Mouse (Mus musculus): ENCODE results near the gene Leng8.

Leng8 gene

DNA sequence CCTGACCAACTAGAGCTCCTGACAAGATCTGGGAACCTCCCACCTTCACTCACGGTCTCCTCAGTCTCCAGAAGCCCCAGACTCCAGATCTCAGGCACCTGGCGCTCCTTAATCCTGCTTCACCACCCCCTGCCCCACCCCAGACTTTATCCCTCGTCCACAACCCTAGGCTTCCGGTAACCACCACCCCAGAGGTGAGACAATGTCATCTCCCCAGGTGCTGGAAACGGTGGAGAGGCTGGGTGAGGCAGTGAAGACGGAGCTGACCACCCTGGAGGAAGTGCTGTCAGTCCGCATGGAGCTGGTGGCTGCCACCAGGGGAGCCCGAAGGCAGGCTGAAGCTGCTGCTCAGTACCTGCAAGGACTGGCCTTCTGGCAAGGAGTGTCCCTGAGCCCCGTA is 11.5 kb upstream of the Leng8 start:
- in situ Hi-C loops (cut with MseI, MboI) = loop anchor here (5.0 to 25.0 kb wide), 3 partner anchors 309 to 413 kb away; partner anchors contain the start of genes Pirb (in 1 of the 2) and Rps9 (in 1 of the 2)

DNA sequence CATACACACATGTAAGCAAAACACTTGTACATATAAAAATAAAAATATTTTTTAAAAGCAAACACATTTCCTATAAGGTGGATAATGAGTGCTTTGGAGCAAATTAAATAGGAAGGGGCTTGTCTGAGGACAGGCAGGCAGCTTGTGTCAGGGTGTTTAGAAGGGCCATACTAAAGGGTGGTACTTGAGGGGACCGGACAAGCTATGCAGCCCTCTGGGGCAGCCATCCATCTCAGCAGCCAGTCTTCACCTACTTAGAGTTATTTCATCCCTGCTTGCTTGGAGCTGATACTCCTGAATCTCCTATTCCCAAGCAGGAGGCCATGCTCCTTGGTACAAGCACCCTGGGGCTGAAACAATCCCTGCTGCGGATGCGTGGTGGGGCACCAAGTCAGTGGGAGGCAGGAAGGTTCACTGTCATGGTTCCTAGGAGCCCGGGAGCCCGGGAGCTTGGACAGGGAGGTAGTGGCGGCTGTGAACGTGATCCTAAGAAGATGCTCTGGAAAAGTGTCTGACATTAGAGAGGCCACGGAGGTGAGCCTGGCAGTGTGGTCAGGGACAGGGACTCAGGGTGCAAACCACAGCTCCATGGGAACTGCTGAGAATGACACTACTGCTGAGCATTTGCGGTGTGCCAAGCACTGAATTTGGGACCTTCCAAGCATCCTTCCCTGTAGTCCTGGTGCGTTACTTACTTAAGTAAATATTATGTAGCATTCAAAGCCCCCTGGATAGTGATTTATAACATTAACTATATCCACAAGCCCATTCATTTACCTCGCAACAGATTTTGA is 9.7 kb upstream of the Leng8 start:
- in situ Hi-C loops (cut with MseI, MboI) = loop anchor here (5.0 to 25.0 kb wide), 3 partner anchors 308 to 415 kb away; partner anchors contain the start of genes Pirb (in 1 of the 2) and Rps9 (in 1 of the 2)

DNA sequence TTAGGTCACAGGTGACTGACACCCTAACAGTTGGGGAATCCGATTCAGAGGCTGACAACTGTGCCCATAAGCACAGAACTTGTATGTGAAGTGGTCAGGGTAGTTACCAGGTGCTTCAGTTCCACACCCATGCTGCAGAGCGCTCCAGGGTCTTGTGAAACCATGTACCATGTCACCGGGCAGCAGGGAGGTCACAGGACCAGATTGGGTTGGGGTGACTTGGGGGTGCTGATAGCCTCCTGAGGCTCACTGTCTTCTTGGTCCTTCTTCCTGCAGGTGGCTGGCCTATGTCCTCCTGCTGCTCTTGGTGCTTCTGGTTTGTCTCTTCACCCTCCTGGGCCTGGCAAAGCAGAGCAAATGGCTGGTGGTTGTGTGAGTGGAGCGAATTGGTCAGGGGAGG is 8.9 kb upstream of the Leng8 start:
- in situ Hi-C loops (cut with MseI, MboI) = loop anchor here (5.0 to 25.0 kb wide), 3 partner anchors 307 to 416 kb away; partner anchors contain the start of genes Pirb (in 1 of the 2) and Rps9 (in 1 of the 2)

DNA sequence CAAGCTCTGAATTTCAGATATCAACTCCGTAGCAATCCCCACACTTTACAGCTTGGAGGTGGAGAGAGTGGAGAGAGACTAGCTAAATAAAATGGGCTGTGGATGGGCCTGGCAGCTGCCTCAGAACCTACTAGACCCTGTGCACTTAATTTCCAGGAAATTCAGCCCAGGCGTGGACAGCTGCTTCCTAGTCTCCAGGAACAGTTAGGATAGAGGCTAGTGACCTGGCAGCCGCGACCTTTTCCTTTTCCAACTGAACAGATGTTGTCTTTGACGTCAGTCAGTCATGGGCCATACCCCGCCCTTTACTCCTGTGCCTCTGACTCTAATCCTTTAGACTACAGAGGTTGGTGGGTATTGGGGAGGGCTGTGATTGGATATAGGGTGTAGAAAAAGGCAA is 8.0 kb upstream of the Leng8 start:
- in situ Hi-C loops (cut with MseI, MboI) = loop anchor here (5.0 to 25.0 kb wide), 3 partner anchors 306 to 417 kb away; partner anchors contain the start of genes Pirb (in 1 of the 2) and Rps9 (in 1 of the 2)

DNA sequence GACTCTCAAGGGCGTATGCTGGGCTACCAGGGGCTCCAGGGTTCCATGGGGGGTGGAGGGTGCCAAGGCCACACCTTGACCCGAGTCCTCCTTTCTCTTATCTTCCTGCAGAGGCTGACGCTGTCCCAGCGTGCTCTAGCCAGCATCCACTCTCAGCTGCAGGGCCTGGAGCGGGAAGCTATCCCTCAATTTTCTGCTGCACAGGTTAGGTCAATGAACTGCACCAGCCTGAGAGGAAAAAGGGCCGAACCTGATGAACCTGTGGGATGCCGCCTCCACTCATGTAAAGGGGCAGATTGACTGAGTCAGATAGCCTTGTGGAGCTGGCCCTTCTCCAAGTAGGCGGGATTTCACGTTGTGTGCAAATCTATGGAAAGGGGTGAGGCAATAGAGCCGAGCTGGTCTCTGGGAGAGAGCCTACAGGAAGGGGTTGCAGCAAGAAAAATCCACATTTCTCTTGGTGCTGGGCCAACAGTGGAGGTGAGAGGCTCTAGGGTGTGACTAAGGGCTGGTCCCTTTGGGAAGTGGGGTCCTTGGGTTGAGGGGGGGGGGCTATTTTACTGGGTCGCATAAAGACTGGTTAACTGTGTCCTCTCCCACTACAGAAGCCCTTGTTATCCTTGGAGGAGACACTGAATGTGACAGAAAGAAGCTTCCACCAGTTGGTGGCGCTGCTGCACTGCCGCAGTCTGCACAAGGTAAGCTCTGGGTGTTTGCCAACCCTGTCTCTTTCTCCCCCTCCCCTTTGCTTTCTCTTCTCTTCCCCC is 6.0 kb upstream of the Leng8 start:
- in situ Hi-C loops (cut with MseI, MboI) = loop anchor here in 1 of 2 experiments (25.0 kb wide), 1 partner anchor 419 kb away; the partner anchor contains the start of genes Pirb and Rps9

DNA sequence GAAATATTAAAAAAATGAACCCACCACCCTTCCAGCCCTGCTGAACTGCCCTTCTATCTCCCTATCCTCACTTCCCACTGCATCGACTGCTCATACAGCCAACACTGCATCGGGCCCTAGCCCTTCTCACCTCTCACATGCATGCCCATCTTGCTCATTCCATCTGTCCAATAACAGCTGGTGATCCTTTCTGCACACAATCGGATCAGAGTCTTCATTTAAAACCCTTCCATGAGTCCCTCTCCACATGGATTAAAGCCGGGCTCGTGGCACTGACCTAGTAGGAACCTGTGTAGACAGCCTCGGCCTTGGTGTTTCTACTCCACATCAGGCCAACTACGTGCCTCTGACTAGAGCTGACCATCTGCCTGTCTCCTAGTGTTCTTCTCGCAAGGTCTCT is 4.9 kb upstream of the Leng8 start:
- in situ Hi-C loops (cut with MseI, MboI) = loop anchor here in 1 of 2 experiments (25.0 kb wide), 1 partner anchor 420 kb away; the partner anchor contains the start of genes Pirb and Rps9

DNA sequence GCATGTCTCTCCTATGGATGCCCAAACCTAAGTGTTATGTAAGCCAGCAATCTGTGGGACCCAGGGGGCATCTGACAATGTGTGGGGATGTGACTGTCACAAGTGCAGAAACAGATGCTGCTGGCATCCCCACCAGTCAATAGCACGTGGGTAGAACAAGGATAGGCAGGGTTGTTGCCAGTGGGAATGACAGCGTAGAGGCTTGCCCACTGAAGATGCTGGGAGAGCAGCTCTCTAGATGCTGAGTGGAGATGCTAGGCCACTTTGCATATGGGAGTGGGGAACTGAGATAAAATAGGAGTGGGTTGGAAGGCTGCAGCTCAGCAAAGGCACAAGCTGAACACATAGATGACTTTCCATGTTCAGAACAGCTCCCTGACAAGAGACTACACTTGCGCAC is 4.3 kb upstream of the Leng8 start:
- in situ Hi-C loops (cut with MseI, MboI) = loop anchor here in 1 of 2 experiments (25.0 kb wide), 1 partner anchor 420 kb away; the partner anchor contains the start of genes Pirb and Rps9

DNA sequence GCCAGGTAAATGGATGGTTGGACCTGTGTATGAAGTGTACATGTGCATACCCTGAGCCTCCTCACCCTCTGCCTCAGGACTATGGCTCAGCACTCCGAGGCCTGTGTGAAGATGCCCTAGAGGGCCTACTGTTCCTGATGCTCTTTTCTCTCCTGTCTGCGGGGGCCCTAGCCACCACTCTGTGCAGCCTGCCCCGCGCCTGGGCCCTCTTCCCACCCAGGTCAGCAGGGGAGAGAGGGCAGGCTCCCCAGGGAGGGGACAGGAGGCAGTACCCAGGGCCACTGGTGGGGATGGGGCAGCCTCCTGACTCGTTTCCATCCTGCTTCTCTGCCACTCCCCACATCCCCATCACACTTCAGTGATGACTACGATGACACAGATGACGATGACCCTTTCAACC is 3.8 kb upstream of the Leng8 start:
- in situ Hi-C loops (cut with MseI, MboI) = loop anchor here in 1 of 2 experiments (25.0 kb wide), 1 partner anchor 421 kb away; the partner anchor contains the start of genes Pirb and Rps9

DNA sequence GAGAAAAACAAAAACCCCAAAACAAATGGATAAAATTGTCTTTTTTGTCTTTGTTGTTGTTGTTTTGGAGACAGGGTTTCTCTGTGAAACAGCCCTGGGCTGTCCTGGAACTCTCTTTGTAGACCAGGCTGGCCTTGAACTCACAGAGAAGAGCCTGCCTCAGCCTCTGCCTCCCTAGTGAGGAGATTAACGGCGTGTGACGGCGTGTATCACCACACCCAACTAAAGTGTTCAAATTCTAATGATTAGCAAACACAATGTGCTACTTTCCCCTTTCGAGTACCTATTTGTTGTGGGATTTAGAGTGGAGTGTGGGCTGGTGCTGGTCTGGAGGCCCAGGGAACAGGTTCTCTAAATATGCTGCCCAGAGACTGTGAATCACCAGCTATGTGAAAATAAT is 1.9 kb upstream of the Leng8 start:
- in situ Hi-C loops (cut with MseI, MboI) = loop anchor here in 1 of 2 experiments (25.0 kb wide), 1 partner anchor 423 kb away; the partner anchor contains the start of genes Pirb and Rps9

DNA sequence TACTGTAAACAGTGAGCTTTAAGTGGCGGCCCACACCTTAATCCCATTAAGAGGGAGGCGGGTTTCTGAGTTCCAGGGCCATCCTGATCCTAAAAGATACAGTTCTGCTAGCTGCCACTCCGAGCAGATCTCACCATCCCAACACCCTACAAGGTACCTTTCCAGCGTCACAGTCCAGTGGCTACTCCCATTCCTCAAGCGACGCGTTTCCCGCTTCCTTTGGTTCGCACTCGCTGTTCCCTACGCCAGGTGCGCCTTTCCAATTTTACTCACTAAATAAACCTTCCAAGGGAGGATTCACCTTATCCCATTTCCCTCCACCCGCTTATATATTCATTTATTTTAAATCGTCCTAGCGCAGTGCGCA is 452 bp upstream of the Leng8 start:
- in situ Hi-C loops (cut with MseI, MboI) = loop anchor here in 1 of 2 experiments (25.0 kb wide), 1 partner anchor 424 kb away; the partner anchor contains the start of genes Pirb and Rps9

DNA sequence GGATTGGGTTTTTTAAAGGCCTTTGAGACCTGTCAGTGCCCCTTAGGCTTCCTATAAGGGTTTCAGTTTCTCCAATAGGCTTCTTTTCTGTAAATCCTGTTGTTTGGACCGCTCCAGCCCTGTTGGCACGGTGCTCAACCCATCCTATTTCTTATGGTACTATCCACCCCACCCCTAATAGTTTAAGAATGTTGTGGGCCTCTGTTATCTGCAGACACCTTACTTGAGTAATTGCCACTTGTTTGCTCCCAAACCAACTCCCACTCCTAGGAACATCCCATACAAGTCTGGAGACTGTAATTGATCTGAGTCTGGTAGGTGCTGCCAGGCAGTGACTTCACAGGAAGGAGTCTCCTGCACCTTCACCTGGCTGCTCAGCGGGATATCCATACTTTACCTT is 907 bp downstream of the Leng8 start:
- in situ Hi-C loops (cut with MseI, MboI) = loop anchor here in 1 of 2 experiments (25.0 kb wide), 1 partner anchor 425 kb away; the partner anchor contains the start of genes Pirb and Rps9

DNA sequence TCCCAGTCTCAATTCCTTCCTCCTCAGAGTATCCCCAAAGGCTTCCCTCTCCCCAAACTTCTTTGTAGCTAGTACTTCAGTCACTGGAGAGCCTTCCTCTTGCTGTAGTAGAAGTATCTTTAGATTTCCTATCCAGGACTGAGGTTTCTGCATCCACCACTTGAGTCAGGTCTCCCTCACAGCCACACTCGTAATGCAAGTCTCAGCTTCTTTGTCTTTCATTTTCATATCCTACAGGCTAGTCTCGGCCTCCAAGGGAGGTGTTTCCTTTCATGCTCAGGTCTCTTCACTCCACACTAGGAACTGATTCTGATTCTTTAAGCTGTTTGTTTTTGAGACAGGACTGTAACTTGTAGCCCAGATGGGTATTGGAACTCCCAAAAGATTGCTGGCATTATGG is 1.3 kb downstream of the Leng8 start:
- in situ Hi-C loops (cut with MseI, MboI) = loop anchor here in 1 of 2 experiments (25.0 kb wide), 1 partner anchor 426 kb away; the partner anchor contains the start of genes Pirb and Rps9

DNA sequence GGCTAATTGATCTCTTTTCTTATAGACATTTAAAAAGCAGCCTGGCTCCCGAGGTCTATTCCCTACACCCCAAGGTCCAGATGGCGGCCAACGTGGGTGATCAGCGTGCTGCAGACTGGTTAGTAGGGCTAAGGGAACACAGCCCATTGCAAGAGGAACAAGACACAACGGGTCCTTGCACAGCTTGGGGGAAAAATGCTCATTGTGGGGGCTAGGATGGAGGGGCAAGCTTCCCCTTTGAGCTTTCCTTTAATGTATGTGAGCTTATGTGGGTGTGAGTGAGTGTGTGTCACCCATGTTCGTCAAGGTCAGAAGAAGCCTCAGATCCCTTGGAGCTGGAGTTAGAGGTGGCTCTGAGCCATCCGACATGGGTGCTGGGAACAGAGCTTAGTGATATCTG is 1.8 kb downstream of the Leng8 start:
- in situ Hi-C loops (cut with MseI, MboI) = loop anchor here in 1 of 2 experiments (25.0 kb wide), 1 partner anchor 426 kb away; the partner anchor contains the start of genes Pirb and Rps9

DNA sequence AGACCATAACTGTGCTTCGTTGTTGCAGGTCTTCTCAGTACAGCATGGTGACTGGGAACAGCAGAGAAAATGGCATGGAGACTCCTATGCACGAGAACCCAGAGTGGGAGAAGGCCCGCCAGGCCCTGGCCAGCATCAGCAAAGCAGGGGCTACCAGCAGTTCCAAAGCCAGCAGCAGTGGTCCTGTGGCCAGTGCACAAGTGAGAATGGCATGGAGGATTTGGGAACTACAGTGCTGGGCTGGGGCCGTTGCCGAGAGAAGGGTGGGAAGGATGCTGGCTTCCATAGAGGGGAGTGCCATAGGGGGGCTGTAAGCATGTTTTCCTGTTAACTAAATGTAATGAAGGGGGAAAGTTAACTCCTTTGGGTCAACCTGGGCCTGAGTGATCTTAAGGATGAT is 2.6 kb downstream of the Leng8 start:
- in situ Hi-C loops (cut with MseI, MboI) = loop anchor here in 1 of 2 experiments (25.0 kb wide), 1 partner anchor 427 kb away; the partner anchor contains the start of genes Pirb and Rps9

DNA sequence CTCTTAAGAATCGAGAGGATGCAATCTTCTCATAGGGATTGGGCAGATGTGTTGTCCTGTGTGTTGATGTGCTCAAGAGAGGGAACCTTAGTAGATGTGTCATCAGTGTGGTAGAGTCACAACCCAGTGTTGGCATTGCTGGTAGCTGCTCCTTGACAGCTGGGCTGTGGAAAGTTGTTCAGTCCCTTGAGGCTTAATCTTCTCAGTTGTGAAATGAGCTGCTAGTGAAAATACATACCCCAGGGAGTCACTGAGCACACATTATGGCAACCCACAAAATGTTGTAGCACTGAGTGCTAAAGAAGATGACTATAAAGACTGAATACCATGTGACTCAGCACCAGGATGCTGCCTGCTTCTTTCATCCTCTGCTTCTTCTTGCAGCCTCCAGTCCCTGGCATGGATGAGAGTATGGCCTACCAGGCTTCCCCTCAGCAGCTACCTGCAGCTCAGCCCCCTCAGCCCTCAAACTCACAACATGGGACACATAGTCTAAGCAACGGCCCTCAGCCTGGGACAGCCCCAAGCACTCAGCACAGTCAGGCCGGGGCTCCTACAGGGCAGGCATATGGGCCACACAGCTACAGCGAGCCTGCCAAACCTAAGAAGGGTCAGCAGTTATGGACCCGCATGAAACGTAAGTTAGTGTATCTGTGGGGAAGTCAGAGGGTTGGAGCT is 4.9 kb downstream of the Leng8 start:
- in situ Hi-C loops (cut with MseI, MboI) = loop anchor here in 1 of 2 experiments (25.0 kb wide), 1 partner anchor 429 kb away; the partner anchor contains the start of genes Pirb and Rps9

DNA sequence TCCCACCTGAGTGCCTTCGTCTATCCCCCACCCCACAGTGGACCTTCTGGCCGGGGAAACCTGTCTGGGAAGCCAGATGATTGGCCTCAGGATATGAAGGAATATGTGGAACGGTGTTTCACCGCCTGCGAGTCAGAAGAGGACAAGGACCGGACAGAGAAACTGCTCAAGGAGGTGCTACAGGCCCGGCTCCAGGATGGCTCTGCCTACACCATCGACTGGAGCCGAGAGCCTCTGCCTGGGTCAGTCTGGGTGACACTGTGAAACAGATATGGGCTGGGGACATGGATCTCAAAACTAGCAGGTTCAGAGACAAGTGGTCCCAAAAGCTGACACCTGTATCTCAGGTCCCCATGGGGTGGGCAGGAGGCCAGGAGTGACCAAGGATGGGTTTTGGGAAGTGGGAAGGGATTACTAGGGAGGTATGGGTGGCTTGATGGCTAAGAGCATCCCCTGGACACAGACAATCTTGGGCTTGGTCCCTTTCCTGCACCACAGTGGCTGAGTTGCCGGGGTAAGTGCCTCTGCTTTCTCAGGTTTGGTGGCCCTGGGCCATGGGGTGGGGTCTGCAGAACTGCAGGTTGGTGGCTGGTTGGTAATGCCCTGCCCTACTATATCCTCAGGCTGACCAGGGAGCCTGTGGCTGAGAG is 6.1 kb downstream of the Leng8 start:
- in situ Hi-C loops (cut with MseI, MboI) = loop anchor here in 1 of 2 experiments (25.0 kb wide), 1 partner anchor 431 kb away; the partner anchor contains the start of genes Pirb and Rps9

DNA sequence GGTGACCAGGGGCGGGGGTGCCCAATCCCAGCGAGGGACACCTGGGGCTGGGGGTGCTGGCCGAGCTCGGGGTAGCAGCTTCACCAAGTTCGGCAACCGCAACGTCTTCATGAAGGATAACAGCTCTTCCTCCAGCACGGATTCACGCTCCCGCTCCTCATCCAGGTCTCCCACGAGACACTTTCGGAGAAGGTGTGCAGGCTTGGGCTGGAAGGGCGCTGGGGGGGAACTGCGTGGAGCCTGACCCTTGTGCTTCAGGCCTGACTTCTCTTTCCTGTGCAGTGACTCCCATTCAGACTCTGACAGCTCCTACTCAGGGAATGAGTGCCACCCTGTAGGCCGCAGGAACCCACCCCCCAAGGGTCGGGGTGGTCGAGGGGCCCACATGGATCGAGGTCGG is 6.7 kb downstream of the Leng8 start:
- in situ Hi-C loops (cut with MseI, MboI) = loop anchor here in 1 of 2 experiments (25.0 kb wide), 1 partner anchor 431 kb away; the partner anchor contains the start of genes Pirb and Rps9

DNA sequence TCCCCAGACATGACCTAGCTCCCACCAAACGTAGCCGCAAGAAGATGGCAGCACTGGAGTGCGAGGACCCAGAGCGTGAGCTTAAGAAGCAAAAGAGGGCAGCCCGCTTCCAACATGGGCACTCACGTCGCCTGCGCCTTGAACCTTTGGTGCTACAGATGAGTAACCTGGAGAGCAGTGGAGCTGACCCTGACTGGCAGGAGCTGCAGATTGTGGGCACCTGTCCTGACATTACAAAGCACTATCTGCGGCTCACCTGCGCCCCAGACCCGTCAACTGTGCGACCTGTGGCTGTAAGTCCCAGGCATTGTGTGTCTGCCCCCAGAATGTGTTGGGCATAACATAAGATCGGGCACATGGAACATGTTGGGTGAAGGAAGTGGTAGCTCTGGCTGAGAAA is 7.2 kb downstream of the Leng8 start:
- in situ Hi-C loops (cut with MseI, MboI) = loop anchor here in 1 of 2 experiments (25.0 kb wide), 1 partner anchor 432 kb away; the partner anchor contains the start of genes Pirb and Rps9

DNA sequence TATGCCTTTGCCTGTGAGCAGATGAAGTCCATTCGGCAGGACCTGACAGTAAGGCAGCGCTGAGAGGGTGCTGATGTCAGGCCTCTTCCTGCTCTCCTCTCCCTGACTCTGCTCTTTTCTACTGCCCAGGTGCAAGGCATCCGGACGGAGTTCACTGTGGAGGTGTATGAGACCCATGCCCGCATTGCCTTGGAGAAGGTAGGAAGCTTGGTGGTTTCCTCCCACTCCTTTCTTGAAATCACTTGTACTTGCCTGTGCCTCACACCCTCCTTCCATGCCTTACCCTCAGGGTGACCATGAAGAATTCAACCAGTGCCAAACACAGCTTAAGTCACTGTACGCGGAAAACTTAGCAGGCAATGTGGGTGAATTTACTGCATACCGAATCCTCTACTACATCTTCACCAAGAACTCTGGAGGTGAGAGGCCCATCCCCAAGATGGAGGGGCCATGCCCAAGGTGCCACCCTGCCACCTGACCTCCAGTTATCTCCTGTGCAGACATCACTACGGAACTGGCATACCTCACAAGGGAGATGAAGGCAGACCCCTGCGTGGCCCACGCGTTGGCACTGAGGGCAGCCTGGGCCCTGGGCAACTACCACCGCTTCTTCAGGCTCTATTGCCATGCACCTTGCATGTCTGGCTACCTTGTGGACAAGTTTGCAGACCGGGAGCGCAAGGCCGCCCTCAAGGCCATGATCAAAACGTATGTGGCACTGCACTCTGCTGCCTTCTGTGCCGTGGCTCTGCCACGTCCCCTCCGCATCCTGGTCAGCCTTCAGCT is 8.1 kb downstream of the Leng8 start:
- in situ Hi-C loops (cut with MseI, MboI) = loop anchor here in 1 of 2 experiments (25.0 kb wide), 1 partner anchor 433 kb away; the partner anchor contains the start of genes Pirb and Rps9

All from mouse trophoblast stem cell (cell line).